ENCODE assay signal across 8 mouse cellular contexts in the genomic region with DNA sequence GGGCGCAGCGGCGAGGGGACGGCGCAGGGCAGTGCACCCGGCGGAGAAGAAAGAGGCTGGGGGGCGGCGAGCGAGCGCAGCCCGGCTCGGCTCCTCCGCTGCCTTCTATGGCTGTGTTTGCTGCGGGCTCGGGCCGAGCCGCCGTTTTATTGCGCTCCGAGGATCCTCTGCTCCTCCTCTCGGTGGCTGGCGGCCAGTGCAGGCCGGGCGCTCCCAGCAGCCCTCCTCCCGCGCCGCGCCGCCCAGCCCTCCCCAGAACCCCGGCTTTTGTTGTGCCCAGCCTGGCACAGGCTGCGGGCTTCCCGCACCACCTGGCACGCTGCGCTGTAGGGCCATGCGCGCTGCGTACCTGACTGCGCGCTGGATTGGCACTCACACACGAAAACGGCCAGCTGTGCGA. TPM values are rescaled to one million over a fixed set of nuclear protein-coding genes. Genes with fewer than 3 reads are reported as not detected.
DNase-seq lines count a peak whose midpoint lies in the region; ATAC-seq and TF ChIP-seq lines count a peak whose summit lies in the region.

No protein-coding gene starts in this region.

- H3K27me3 ChIP-seq in hindbrain, embryonic 16.5 days (replicated peaks; ENCODE audit: control insufficient read depth, insufficient read depth, low read length), result no peaks in the 10 kb centered on the region

- H3K9ac ChIP-seq in hindbrain, embryonic 16.5 days (ENCODE audit: low read depth, low read length), result peak overlapping the region; percentile 95

- peak overlapping the region; percentile 94 for H3K27ac ChIP-seq in gastrocnemius, adult 2 months
- H3K27ac ChIP-seq in hindbrain, embryonic 16.5 days (ENCODE audit: low read depth, low read length), result peak overlapping the region; percentile 86

- no peaks in the 10 kb centered on the region for H3K36me3 ChIP-seq in hindbrain, embryonic 16.5 days (ENCODE audit: control insufficient read depth, insufficient read depth, low read length)

- peak; percentile 96 for ATAC-seq in hindbrain, embryonic 16.5 days

- peak; percentile 67 for TF ChIP-seq CTCF in gastrocnemius, adult 2 months (IDR thresholded peaks at IDR 0.05)

- intact Hi-C loops in gastrocnemius, adult 2 months (cut with DNase I), result no loop called here

- no peaks in the 10 kb centered on the region for H3K9me3 ChIP-seq in hindbrain, embryonic 16.5 days (ENCODE audit: control insufficient read depth, low read length)

- H3K4me2 ChIP-seq in hindbrain, embryonic 16.5 days (ENCODE audit: low read length), result peak overlapping the region; percentile 82

- peak; percentile 87 for DNase-seq in T-cell, adult 2 months (ENCODE audit: low spot score)
- DNase-seq in cerebellum, postnatal 25 days, result peak; percentile 86 to 93
- peak; percentile 95 for DNase-seq in gastrocnemius, adult 2 months
- peak; percentile 78 to 87 for DNase-seq in left cerebral cortex, adult 18-20 months (ENCODE audit: low spot score in 2 of 2)
- peak; percentile 95 for DNase-seq in lung, postnatal 4 days
- DNase-seq in retina, postnatal 7 days (ENCODE audit: low read depth, low spot score), result peak; percentile 75
- DNase-seq in urinary bladder, adult 18-20 months (ENCODE audit: low spot score in 2 of 2), result peak; percentile 80 to 85

- WGBS in hindbrain, embryonic 16.5 days, result under 1% methylated on average over 25 of the region's 43 CpGs

- H3K4me1 ChIP-seq in hindbrain, embryonic 16.5 days (ENCODE audit: control insufficient read depth, insufficient read depth, low read depth, low read length), result peaks cover 27% of the 10 kb centered on the region

- H3K4me3 ChIP-seq in gastrocnemius, adult 2 months, result peak overlapping the region; percentile 93
- H3K4me3 ChIP-seq in hindbrain, embryonic 16.5 days (ENCODE audit: low read length), result peak overlapping the region; percentile 77

RNA-seq across cellular contexts. Expression of a gene that starts 0.3 kb away (rescaled TPM):
- 100 to 1,000 TPM in 1 of 2 experiments, 10 to 100 TPM in 1; 70.1 to 115 TPM for total RNA-seq in gastrocnemius, adult 2 months (2021)
- polyA plus RNA-seq in hindbrain, embryonic 16.5 days (2015; fragmentation: Nextera tagmentation; extraction: Ambion mirVana), result 95.2 and 97.8 TPM in 2 replicates
- total RNA-seq in left cerebral cortex, adult 18-20 months (2021), result 100 to 1,000 TPM; 232 to 261 TPM

RNA-seq across cellular contexts. Expression of a gene that starts 12.9 kb away (rescaled TPM):
- total RNA-seq in gastrocnemius, adult 2 months (2021), result 1 to 10 TPM; 1.0 to 1.1 TPM
- polyA plus RNA-seq in hindbrain, embryonic 16.5 days (2015; fragmentation: Nextera tagmentation; extraction: Ambion mirVana), result 0.15 and 0.17 TPM in 2 replicates
- total RNA-seq in left cerebral cortex, adult 18-20 months (2021), result 1 to 10 TPM in 1 of 2 experiments, under 1 TPM in 1; 0.82 to 1.3 TPM

RNA-seq across cellular contexts. Expression of a gene that starts 46.7 kb away (rescaled TPM):
- total RNA-seq in gastrocnemius, adult 2 months (2021), result 10 to 100 TPM; 12.0 to 17.0 TPM
- 7.1 and 8.1 TPM in 2 replicates for polyA plus RNA-seq in hindbrain, embryonic 16.5 days (2015; fragmentation: Nextera tagmentation; extraction: Ambion mirVana)
- 10 to 100 TPM; 21.7 to 21.9 TPM for total RNA-seq in left cerebral cortex, adult 18-20 months (2021)

Comparison
In these comparisons a context has a peak if more than half of its experiments do, and no peak if none do; other contexts are left out.
1. Peak in every context shown above with its lines: DNase-seq, ATAC-seq, H3K4me3 ChIP-seq and H3K27ac ChIP-seq.